Mouse (Mus musculus): Measurements from ENCODE around the gene Cd6. TPM values are rescaled to one million over a fixed set of nuclear protein-coding genes. Genes with fewer than 3 reads are reported as not detected.

Gene Cd6
- polyA plus RNA-seq, 1 experiment from 2014 or later, result 0.09 TPM

DNA sequence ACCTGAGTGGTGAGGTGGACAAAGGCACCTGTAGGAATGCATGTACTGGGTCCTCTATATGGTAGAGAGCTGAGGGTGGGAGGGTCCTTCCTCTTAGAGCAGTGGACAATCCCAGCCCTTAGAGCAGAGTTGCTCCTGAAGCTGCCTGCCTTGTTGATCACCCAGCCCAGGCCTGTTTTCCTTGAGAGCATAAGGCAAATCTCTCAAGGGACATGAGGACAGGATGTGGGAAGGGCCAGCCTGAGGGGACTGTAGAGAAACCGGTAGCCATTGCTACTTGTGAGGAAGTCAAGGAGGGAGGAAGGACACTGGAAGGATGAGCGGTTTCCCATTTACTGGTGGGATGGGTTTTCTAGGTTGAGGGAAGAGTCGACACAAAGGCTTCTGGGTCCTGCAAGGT, 87.3 kb downstream of the Cd6 start:
- WGBS, result 55% methylated on average over 3 of the region's 3 CpGs
- no peak overlapping the region for H3K9ac ChIP-seq
- no peaks in the 10 kb centered on the region for H3K9me3 ChIP-seq
- ATAC-seq (ENCODE audit: extremely low read depth, insufficient number of reproducible peaks, low FRiP score, low TSS enrichment), result no peak
- peaks cover 8% of the 10 kb centered on the region for H3K4me1 ChIP-seq
- no peak overlapping the region for H3K4me3 ChIP-seq
- no peaks in the 10 kb centered on the region for H3K27me3 ChIP-seq (replicated peaks)
- no peaks in the 10 kb centered on the region for H3K36me3 ChIP-seq
- no peak overlapping the region for H3K4me2 ChIP-seq
- H3K27ac ChIP-seq (replicated peaks), result no peak overlapping the region

DNA sequence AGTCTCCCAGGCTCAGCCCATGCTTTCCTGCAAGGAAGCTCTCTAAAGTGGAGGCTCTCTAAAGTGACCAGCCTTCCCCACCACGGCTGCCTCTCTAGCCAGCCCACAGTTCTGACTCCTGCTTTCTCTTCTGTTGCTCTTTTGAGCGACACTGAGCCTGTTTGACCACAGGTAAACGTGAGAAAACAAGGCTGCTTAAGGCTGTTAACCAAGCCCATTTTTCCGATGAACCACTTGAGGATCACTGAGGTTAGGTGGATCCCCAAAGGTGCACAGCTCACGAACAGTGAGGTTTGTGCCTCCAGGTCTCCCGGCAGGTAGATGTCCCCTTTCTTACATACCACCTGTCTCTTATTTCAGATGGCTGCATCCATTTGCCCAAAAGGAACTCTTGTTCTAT, 87.7 kb downstream of the Cd6 start:
- H3K36me3 ChIP-seq, result no peaks in the 10 kb centered on the region
- no peak overlapping the region for H3K4me3 ChIP-seq
- no peaks in the 10 kb centered on the region for H3K27me3 ChIP-seq (replicated peaks)
- H3K4me2 ChIP-seq, result no peak overlapping the region
- H3K4me1 ChIP-seq, result peaks cover 8% of the 10 kb centered on the region
- no peak overlapping the region for H3K9ac ChIP-seq
- WGBS, result 72% methylated on average over 6 of the region's 6 CpGs
- no peaks in the 10 kb centered on the region for H3K9me3 ChIP-seq
- no peak overlapping the region for H3K27ac ChIP-seq (replicated peaks)
- no peak for ATAC-seq (ENCODE audit: extremely low read depth, insufficient number of reproducible peaks, low FRiP score, low TSS enrichment)

GRCm38 (mm10) chr19:10740641-10741440, 89.0 kb downstream of the Cd6 start:
- Histone ChIP-seq H3K9ac (0 out of 2 replicates have a peak overlapping the region, but pooled peaks have one; percentile 28), H3K9me3 (no peaks in the 10 kb centered on the region), H3K27ac (replicated peaks) (no peak overlapping the region), H3K27me3 (replicated peaks) (no peaks in the 10 kb centered on the region), H3K4me1 (peaks cover 8% of the 10 kb centered on the region), H3K4me2 (peak overlapping the region; percentile 27; the same call in 1 of the 2 replicates), H3K36me3 (no peaks in the 10 kb centered on the region), H3K4me3 (no peak overlapping the region)
- WGBS, result 29% methylated on average over 11 of the region's 11 CpGs
- ATAC-seq (ENCODE audit: extremely low read depth, insufficient number of reproducible peaks, low FRiP score, low TSS enrichment), result no peak

- no peak overlapping the region for H3K4me3 ChIP-seq
- H3K27me3 ChIP-seq (replicated peaks), result no peaks in the 10 kb centered on the region
- no peaks in the 10 kb centered on the region for H3K36me3 ChIP-seq
- no peak overlapping the region for H3K27ac ChIP-seq (replicated peaks)
- no peak overlapping the region for H3K9ac ChIP-seq
- no peak for ATAC-seq (ENCODE audit: extremely low read depth, insufficient number of reproducible peaks, low FRiP score, low TSS enrichment)
- no peak overlapping the region for H3K4me2 ChIP-seq
- no peaks in the 10 kb centered on the region for H3K9me3 ChIP-seq
- 92% methylated on average over 4 of the region's 4 CpGs for WGBS
- peaks cover 8% of the 10 kb centered on the region for H3K4me1 ChIP-seq
Observed at GRCm38 (mm10) chr19:10739916-10740315, 89.9 kb downstream of the Cd6 start.

Other genes starting within 250 kb of the Cd6 start
- gene Ddb1, start 224.7 kb downstream of the Cd6 start, polyA plus RNA-seq (2015; fragmentation: Nextera tagmentation; extraction: Ambion mirVana), result 252 and 255 TPM in 2 replicates
- 9.1 and 11.0 TPM in 2 replicates for gene Tkfc, start 224.4 kb downstream of the Cd6 start, polyA plus RNA-seq (2015; fragmentation: Nextera tagmentation; extraction: Ambion mirVana)
- 0.59 TPM in 2 replicates for gene Vwce, start 195.8 kb downstream of the Cd6 start, polyA plus RNA-seq (2015; fragmentation: Nextera tagmentation; extraction: Ambion mirVana)
- gene Pga5, start 152.0 kb downstream of the Cd6 start, polyA plus RNA-seq (2015; fragmentation: Nextera tagmentation; extraction: Ambion mirVana), result not detected in 2 replicates
- 28.4 and 30.3 TPM in 2 replicates for gene Vps37c, start 141.3 kb downstream of the Cd6 start, polyA plus RNA-seq (2015; fragmentation: Nextera tagmentation; extraction: Ambion mirVana)
- gene Cd5, start 91.1 kb downstream of the Cd6 start, polyA plus RNA-seq (2015; fragmentation: Nextera tagmentation; extraction: Ambion mirVana), result 0.71 TPM in 2 replicates
- 0.29 and 0.39 TPM in 2 replicates for gene Slc15a3, start 9.7 kb upstream of the Cd6 start, polyA plus RNA-seq (2015; fragmentation: Nextera tagmentation; extraction: Ambion mirVana)
- 51.4 and 52.4 TPM in 2 replicates for gene Tmem132a, start 39.9 kb upstream of the Cd6 start, polyA plus RNA-seq (2015; fragmentation: Nextera tagmentation; extraction: Ambion mirVana)
- 84.7 and 87.1 TPM in 2 replicates for gene Tmem109, start 51.9 kb upstream of the Cd6 start, polyA plus RNA-seq (2015; fragmentation: Nextera tagmentation; extraction: Ambion mirVana)
- gene Prpf19, start 65.2 kb upstream of the Cd6 start, polyA plus RNA-seq (2015; fragmentation: Nextera tagmentation; extraction: Ambion mirVana), result 30.3 TPM in 2 replicates
- 0.08 TPM in 1 of 2 replicates, not detected in the other for gene Zp1, start 90.6 kb upstream of the Cd6 start, polyA plus RNA-seq (2015; fragmentation: Nextera tagmentation; extraction: Ambion mirVana)
- gene Ptgdr2, start 107.1 kb upstream of the Cd6 start, polyA plus RNA-seq (2015; fragmentation: Nextera tagmentation; extraction: Ambion mirVana), result 0.11 TPM in 1 of 2 replicates, not detected in the other
- gene Ccdc86, start 119.2 kb upstream of the Cd6 start, polyA plus RNA-seq (2015; fragmentation: Nextera tagmentation; extraction: Ambion mirVana), result 18.8 and 19.9 TPM in 2 replicates
- 0.15 TPM in 1 of 2 replicates, not detected in the other for gene Ms4a10, start 144.6 kb upstream of the Cd6 start, polyA plus RNA-seq (2015; fragmentation: Nextera tagmentation; extraction: Ambion mirVana)
- gene Ms4a15, start 163.2 kb upstream of the Cd6 start, polyA plus RNA-seq (2015; fragmentation: Nextera tagmentation; extraction: Ambion mirVana), result not detected in 2 replicates
- gene Ms4a18, start 188.0 kb upstream of the Cd6 start, polyA plus RNA-seq (2015; fragmentation: Nextera tagmentation; extraction: Ambion mirVana), result not detected in 2 replicates